Mouse (Mus musculus): ENCODE results near the gene Tmem120b. TPM values are rescaled to one million over a fixed set of nuclear protein-coding genes. Genes with fewer than 3 reads are reported as not detected.

The Tmem120b gene
- total and polyA plus RNA-seq, 3 experiments: 0.53 to 0.93 TPM; not detected in 1

GRCm38 (mm10) chr5:123142161-123143157, 74.2 kb downstream of the Tmem120b start, which contains the start of gene Setd1b:
TSS of gene Setd1b (plus strand) at chr5:123142193.
- no peak for TF ChIP-seq TAL1 (conservative IDR thresholded peaks at IDR 0.05; ENCODE audit: low read depth, low read length)
- no peak for TF ChIP-seq GATA1 (IDR thresholded peaks at IDR 0.05; ENCODE audit: borderline replicate concordance, low read length)
- TF ChIP-seq CTCF (IDR thresholded peaks at IDR 0.05; ENCODE audit: low read depth, low read length): no peak
- TF ChIP-seq POLR2AphosphoS5 (IDR thresholded peaks at IDR 0.05; ENCODE audit: insufficient replicate concordance, low read depth, low read length): no peak
- no peak for TF ChIP-seq GATA2 (IDR thresholded peaks at IDR 0.05; ENCODE audit: borderline replicate concordance, low read depth, low read length)
- Histone ChIP-seq H3K27me3 (ENCODE audit: insufficient read depth, low read length) (no peaks in the 10 kb centered on the region), H3K36me3 (replicated peaks) (peaks cover 47% of the 10 kb centered on the region), H3K4me1 (ENCODE audit: insufficient read depth, low read depth, low read length) (peaks cover 65% of the 10 kb centered on the region), H3K9me3 (replicated peaks) (no peaks in the 10 kb centered on the region), H3K4me3 (ENCODE audit: low read depth, low read length) (peak within 1 kb of the TSS; percentile 80)
- DNase-seq (ENCODE audit: low spot score) (no peak), ATAC-seq (ENCODE audit: extremely low read depth, insufficient number of reproducible peaks, low FRiP score, poor library complexity, severe bottlenecking) (no peak)

GRCm38 (mm10) chr5:123143251-123143970, 75.2 kb downstream of the Tmem120b start:
- Histone ChIP-seq H3K4me3 (ENCODE audit: low read depth, low read length) (peak overlapping the region; percentile 80), H3K4me1 (ENCODE audit: insufficient read depth, low read depth, low read length) (peaks cover 67% of the 10 kb centered on the region), H3K36me3 (replicated peaks) (peaks cover 55% of the 10 kb centered on the region), H3K9me3 (replicated peaks) (no peaks in the 10 kb centered on the region), H3K27me3 (ENCODE audit: insufficient read depth, low read length) (no peaks in the 10 kb centered on the region)
- no peak for DNase-seq (ENCODE audit: low spot score)
- no peak for ATAC-seq (ENCODE audit: extremely low read depth, insufficient number of reproducible peaks, low FRiP score, poor library complexity, severe bottlenecking)
- TF ChIP-seq POLR2AphosphoS5 (IDR thresholded peaks at IDR 0.05; ENCODE audit: insufficient replicate concordance, low read depth, low read length): no peak
- TF ChIP-seq CTCF (IDR thresholded peaks at IDR 0.05; ENCODE audit: low read depth, low read length): no peak
- no peak for TF ChIP-seq GATA1 (IDR thresholded peaks at IDR 0.05; ENCODE audit: borderline replicate concordance, low read length)
- no peak for TF ChIP-seq GATA2 (IDR thresholded peaks at IDR 0.05; ENCODE audit: borderline replicate concordance, low read depth, low read length)
- TF ChIP-seq TAL1 (conservative IDR thresholded peaks at IDR 0.05; ENCODE audit: low read depth, low read length): no peak

GRCm38 (mm10) chr5:123143971-123144745, 75.9 kb downstream of the Tmem120b start:
- TF ChIP-seq GATA1 (IDR thresholded peaks at IDR 0.05; ENCODE audit: borderline replicate concordance, low read length) (no peak), CTCF (IDR thresholded peaks at IDR 0.05; ENCODE audit: low read depth, low read length) (no peak), GATA2 (IDR thresholded peaks at IDR 0.05; ENCODE audit: borderline replicate concordance, low read depth, low read length) (no peak)
- DNase-seq (ENCODE audit: low spot score) (no peak), ATAC-seq (ENCODE audit: extremely low read depth, insufficient number of reproducible peaks, low FRiP score, poor library complexity, severe bottlenecking) (no peak)
- Histone ChIP-seq H3K27me3 (ENCODE audit: insufficient read depth, low read length) (no peaks in the 10 kb centered on the region), H3K4me1 (ENCODE audit: insufficient read depth, low read depth, low read length) (peaks cover 68% of the 10 kb centered on the region), H3K9me3 (replicated peaks) (no peaks in the 10 kb centered on the region), H3K4me3 (ENCODE audit: low read depth, low read length) (peak overlapping the region; percentile 80), H3K36me3 (replicated peaks) (peaks cover 59% of the 10 kb centered on the region)

- H3K9me3 ChIP-seq (replicated peaks): no peaks in the 10 kb centered on the region
- H3K27me3 ChIP-seq (ENCODE audit: insufficient read depth, low read length): no peaks in the 10 kb centered on the region
- peak overlapping the region; percentile 80 for H3K4me3 ChIP-seq (ENCODE audit: low read depth, low read length)
- peaks cover 63% of the 10 kb centered on the region for H3K36me3 ChIP-seq (replicated peaks)
- TF ChIP-seq POLR2AphosphoS5 (IDR thresholded peaks at IDR 0.05; ENCODE audit: insufficient replicate concordance, low read depth, low read length) (no peak), CTCF (IDR thresholded peaks at IDR 0.05; ENCODE audit: low read depth, low read length) (no peak), TAL1 (conservative IDR thresholded peaks at IDR 0.05; ENCODE audit: low read depth, low read length) (no peak), GATA1 (IDR thresholded peaks at IDR 0.05; ENCODE audit: borderline replicate concordance, low read length) (no peak), GATA2 (IDR thresholded peaks at IDR 0.05; ENCODE audit: borderline replicate concordance, low read depth, low read length) (no peak)
- ATAC-seq (ENCODE audit: extremely low read depth, insufficient number of reproducible peaks, low FRiP score, poor library complexity, severe bottlenecking): no peak
- DNase-seq (ENCODE audit: low spot score): no peak
- peaks cover 68% of the 10 kb centered on the region for H3K4me1 ChIP-seq (ENCODE audit: insufficient read depth, low read depth, low read length)
These were observed 76.8 kb downstream of the Tmem120b start for GRCm38 (mm10) chr5:123144746-123145590.

GRCm38 (mm10) chr5:123146357-123146756, 78.1 kb downstream of the Tmem120b start:
- no peak for ATAC-seq (ENCODE audit: extremely low read depth, insufficient number of reproducible peaks, low FRiP score, poor library complexity, severe bottlenecking)
- H3K4me1 ChIP-seq (ENCODE audit: insufficient read depth, low read depth, low read length): peaks cover 82% of the 10 kb centered on the region
- TF ChIP-seq GATA2 (IDR thresholded peaks at IDR 0.05; ENCODE audit: borderline replicate concordance, low read depth, low read length) (no peak), GATA1 (IDR thresholded peaks at IDR 0.05; ENCODE audit: borderline replicate concordance, low read length) (no peak), POLR2AphosphoS5 (IDR thresholded peaks at IDR 0.05; ENCODE audit: insufficient replicate concordance, low read depth, low read length) (no peak), CTCF (IDR thresholded peaks at IDR 0.05; ENCODE audit: low read depth, low read length) (no peak), TAL1 (conservative IDR thresholded peaks at IDR 0.05; ENCODE audit: low read depth, low read length) (no peak)

More at GRCm38 (mm10) chr5:123146357-123146756, 78.1 kb downstream of the Tmem120b start:
- H3K4me3 ChIP-seq (ENCODE audit: low read depth, low read length): peak overlapping the region; percentile 27; the same call in 1 of the 2 replicates
- no peaks in the 10 kb centered on the region for H3K9me3 ChIP-seq (replicated peaks)
- no peaks in the 10 kb centered on the region for H3K27me3 ChIP-seq (ENCODE audit: insufficient read depth, low read length)
- peaks cover 77% of the 10 kb centered on the region for H3K36me3 ChIP-seq (replicated peaks)
- DNase-seq (ENCODE audit: low spot score): no peak

Measured in G1E (cell line).